In genomic region chr17:12040546-12040945, GRCm38 (mm10) we compare ENCODE assay signal across 19 mouse cellular contexts.
A peak's percentile ranks its signal among the peaks of the same experiment; 100 is the strongest.
DNase-seq lines count a peak whose midpoint lies in the region; ATAC-seq and TF ChIP-seq lines count a peak whose summit lies in the region.
"Had no signal": no experiment of that assay in that cellular context is flagged by ENCODE, and none has a peak within 500 bp of the region (broad histone marks: within the 10 kb centered on the region; RNA-seq: fewer than 3 reads in every experiment).

No protein-coding gene starts in this region.

- DNase-seq in heart, embryonic 10.5 days (ENCODE audit: low spot score), result peak; percentile 75
- DNase-seq in heart, postnatal 14 days, result no peak
- DNase-seq in liver, embryonic 11.5 days (ENCODE audit: low spot score), result no peak
- DNase-seq in testis, postnatal 10 days (ENCODE audit: low spot score), result peak; percentile 29
- DNase-seq in testis, postnatal 14 days (ENCODE audit: low spot score), result no peak
- no peak for DNase-seq in MN1 (ENCODE audit: low spot score)
- DNase-seq in left cerebral cortex, adult 2 months (ENCODE audit: extremely low spot score in 1 of 2, low spot score in 2 of 2), result no peak
- DNase-seq: adrenal gland, adult 2 months; adrenal gland, postnatal 25 days; cerebellum, adult 2 months; cerebellum, postnatal 10 days; gastrocnemius, postnatal 36 days; heart, adult 18-20 months; heart, postnatal 4 days had no signal

- H3K4me1 ChIP-seq in heart, embryonic 10.5 days, result peaks cover 18% of the 10 kb centered on the region
- peaks cover 63% of the 10 kb centered on the region for H3K4me1 ChIP-seq in liver, embryonic 12.5 days
- peaks cover 27% of the 10 kb centered on the region for H3K4me1 ChIP-seq in liver, embryonic 11.5 days (replicated peaks; ENCODE audit: control insufficient read depth, insufficient read depth, low read length)
- H3K4me1 ChIP-seq: hindbrain, embryonic 12.5 days had no signal

- ATAC-seq in liver, embryonic 12.5 days, result no peak
- ATAC-seq in liver, embryonic 11.5 days (replicated peaks; ENCODE audit: low FRiP score), result no peak
- ATAC-seq: forebrain, embryonic 15.5 days had no signal

- no peak for TF ChIP-seq CTCF in left cerebral cortex, adult 2 months (IDR thresholded peaks at IDR 0.05)

- H3K36me3 ChIP-seq in heart, embryonic 10.5 days, result no peaks in the 10 kb centered on the region
- no peaks in the 10 kb centered on the region for H3K36me3 ChIP-seq in liver, embryonic 12.5 days
- H3K36me3 ChIP-seq in liver, embryonic 11.5 days (ENCODE audit: control insufficient read depth, insufficient read depth, low read length), result no peaks in the 10 kb centered on the region
- H3K36me3 ChIP-seq: embryonic facial prominence, embryonic 10.5 days; forebrain, embryonic 15.5 days; hindbrain, embryonic 12.5 days had no signal

- no peak overlapping the region for H3K4me3 ChIP-seq in heart, embryonic 10.5 days
- H3K4me3 ChIP-seq in liver, embryonic 12.5 days, result no peak overlapping the region
- no peak overlapping the region for H3K4me3 ChIP-seq in liver, embryonic 11.5 days (ENCODE audit: low read depth, low read length)
- no peak overlapping the region for H3K4me3 ChIP-seq in left cerebral cortex, adult 2 months
- H3K4me3 ChIP-seq: embryonic facial prominence, embryonic 10.5 days; forebrain, embryonic 15.5 days; hindbrain, embryonic 12.5 days had no signal

- 0 out of 2 replicates have a peak overlapping the region, but pooled peaks have one; percentile 23 for H3K9ac ChIP-seq in liver, embryonic 12.5 days
- H3K9ac ChIP-seq in liver, embryonic 11.5 days (ENCODE audit: low read depth, low read length), result no peak overlapping the region
- H3K9ac ChIP-seq: forebrain, embryonic 15.5 days; hindbrain, embryonic 12.5 days had no signal

- H3K9me3 ChIP-seq in heart, embryonic 10.5 days, result no peaks in the 10 kb centered on the region
- H3K9me3 ChIP-seq in liver, embryonic 12.5 days (replicated peaks), result no peaks in the 10 kb centered on the region
- H3K9me3 ChIP-seq in liver, embryonic 11.5 days (ENCODE audit: control insufficient read depth, low read length), result no peaks in the 10 kb centered on the region
- H3K9me3 ChIP-seq: embryonic facial prominence, embryonic 10.5 days; forebrain, embryonic 15.5 days; hindbrain, embryonic 12.5 days had no signal

- intact Hi-C loops in heart, postnatal 14 days (cut with DNase I), result no loop called here
- intact Hi-C loops in left cerebral cortex, adult 2 months (cut with DNase I), result no loop called here

- H3K4me2 ChIP-seq in liver, embryonic 12.5 days, result no peak overlapping the region
- H3K4me2 ChIP-seq in liver, embryonic 11.5 days, result no peak overlapping the region
- H3K4me2 ChIP-seq: forebrain, embryonic 15.5 days; heart, embryonic 11.5 days; hindbrain, embryonic 12.5 days had no signal

- H3K27ac ChIP-seq in heart, embryonic 10.5 days, result 0 out of 2 replicates have a peak overlapping the region, but pooled peaks have one; percentile 10
- peak overlapping the region; percentile 53 for H3K27ac ChIP-seq in liver, embryonic 12.5 days
- no peak overlapping the region for H3K27ac ChIP-seq in liver, embryonic 11.5 days (ENCODE audit: low read depth, low read length)
- no peak overlapping the region for H3K27ac ChIP-seq in left cerebral cortex, adult 2 months
- H3K27ac ChIP-seq: forebrain, embryonic 15.5 days; hindbrain, embryonic 12.5 days had no signal

- 81% methylated on average over 5 of the region's 5 CpGs for WGBS in heart, embryonic 10.5 days
- 59% methylated on average over 5 of the region's 5 CpGs for WGBS in liver, embryonic 12.5 days (ENCODE audit: insufficient replicate concordance)
- 80% methylated on average over 5 of the region's 5 CpGs for WGBS in liver, embryonic 11.5 days

- peaks cover 10% of the 10 kb centered on the region; the same call in 1 of the 2 replicates for H3K27me3 ChIP-seq in heart, embryonic 10.5 days (ENCODE audit: insufficient read depth, poor library complexity, severe bottlenecking)
- peaks cover 20% of the 10 kb centered on the region for H3K27me3 ChIP-seq in liver, embryonic 12.5 days (replicated peaks)
- H3K27me3 ChIP-seq in liver, embryonic 11.5 days (replicated peaks; ENCODE audit: control insufficient read depth, insufficient read depth, low read length), result no peaks in the 10 kb centered on the region
- H3K27me3 ChIP-seq: forebrain, embryonic 15.5 days had no signal

Comparison
In these comparisons a context has a peak if more than half of its experiments do, and no peak if none do; other contexts are left out.
1. DNase-seq: peak in heart, embryonic 10.5 days (single experiment) and testis, postnatal 10 days (single experiment); none in heart, postnatal 14 days (0 of 2), liver, embryonic 11.5 days (single experiment), testis, postnatal 14 days (single experiment), MN1 (single experiment) and left cerebral cortex, adult 2 months (0 of 2).
2. H3K27ac ChIP-seq: peak in heart, embryonic 10.5 days (single experiment) and liver, embryonic 12.5 days (single experiment); none in liver, embryonic 11.5 days (single experiment) and left cerebral cortex, adult 2 months (single experiment).